Mouse (Mus musculus) ES-Bruce4 (cell line): ENCODE data around the gene Etfa. TPM values are rescaled to one million over a fixed set of nuclear protein-coding genes. Genes with fewer than 3 reads are reported as not detected.

Experiments used
- H3K27ac ChIP-seq: 2 replicates; pipeline ENCODE4 v1.5.1; 2012; ENCODE audit warnings: low read length, inconsistent platforms; ENCODE audit not compliant: insufficient read depth
- H3K27me3 ChIP-seq: 2 replicates; pipeline ENCODE4 v1.6.1; 2012; ENCODE audit warnings: mild to moderate bottlenecking, low read length, inconsistent platforms; ENCODE audit not compliant: control insufficient read depth, poor library complexity, insufficient read depth, severe bottlenecking
- H3K36me3 ChIP-seq: 2 replicates; pipeline ENCODE4 v1.6.1; 2012; ENCODE audit warnings: inconsistent platforms, mild to moderate bottlenecking, low read length, moderate library complexity; ENCODE audit not compliant: control insufficient read depth, poor library complexity, insufficient read depth, severe bottlenecking
- H3K4me1 ChIP-seq: one replicate; pipeline ENCODE4 v1.8.1; 2011; ENCODE audit warnings: low read length; ENCODE audit not compliant: control insufficient read depth, insufficient read depth
- H3K4me3 ChIP-seq: 2 replicates; pipeline ENCODE4 v1.5.1; 2011; ENCODE audit warnings: low read depth, mild to moderate bottlenecking, low read length
- H3K9ac ChIP-seq: 2 replicates; pipeline ENCODE4 v1.6.1; 2012; ENCODE audit warnings: low read depth, mild to moderate bottlenecking, inconsistent platforms; ENCODE audit not compliant: poor library complexity, severe bottlenecking
- H3K9me3 ChIP-seq: replicated peaks from 2 replicates; pipeline ENCODE4 v1.6.1; 2012; ENCODE audit warnings: mild to moderate bottlenecking, low read length, inconsistent platforms; ENCODE audit not compliant: control insufficient read depth, poor library complexity, insufficient read depth, severe bottlenecking
- CTCF ChIP-seq: IDR thresholded peaks from one replicate; pipeline ENCODE4 v1.8.1; 2011; ENCODE audit warnings: low read depth, low read length
- EP300 ChIP-seq: IDR thresholded peaks from 2 replicates; pipeline ENCODE4 v1.6.1; 2011; ENCODE audit warnings: low read depth, low read length; ENCODE audit not compliant: insufficient read depth
- POLR2A ChIP-seq: IDR thresholded peaks from one replicate; pipeline ENCODE4 v1.8.1; 2011; ENCODE audit warnings: low read length; ENCODE audit not compliant: insufficient read depth
- polyA plus RNA-seq: library from polyadenylated mRNA; stranded (reverse); fragments of >200 nt; gene quantifications from 2 replicates; pipeline ENCODE4 v1.2.4, GENCODE M21; 2011; ENCODE audit warnings: low read depth; ENCODE audit not compliant: missing spikeins, insufficient read depth, insufficient read length

Gene Etfa
- polyA plus RNA-seq, 1 experiment, result 83.0 TPM

- H3K9ac ChIP-seq, result no peak overlapping the region
- no peak overlapping the region for H3K4me3 ChIP-seq
- H3K36me3 ChIP-seq, result no peaks in the 10 kb centered on the region; the same call in 1 of the 2 replicates
- TF ChIP-seq CTCF (no peak), EP300 (no peak), POLR2A (no peak)
- H3K9me3 ChIP-seq, result no peaks in the 10 kb centered on the region
- no peak overlapping the region for H3K27ac ChIP-seq
- H3K4me1 ChIP-seq, result no peaks in the 10 kb centered on the region
- no peaks in the 10 kb centered on the region for H3K27me3 ChIP-seq
Observed at GRCm38 (mm10) chr9:55452906-55453305, 59.1 kb downstream of the Etfa start.

- no peak overlapping the region for H3K9ac ChIP-seq
- H3K9me3 ChIP-seq, result no peaks in the 10 kb centered on the region
- H3K36me3 ChIP-seq, result no peaks in the 10 kb centered on the region; the same call in 1 of the 2 replicates
- no peaks in the 10 kb centered on the region for H3K4me1 ChIP-seq
- no peak for TF ChIP-seq EP300
- no peak for TF ChIP-seq POLR2A
- no peak for TF ChIP-seq CTCF
- no peaks in the 10 kb centered on the region for H3K27me3 ChIP-seq
- H3K4me3 ChIP-seq, result no peak overlapping the region
- no peak overlapping the region for H3K27ac ChIP-seq
Observed at GRCm38 (mm10) chr9:55451426-55451825, 60.6 kb downstream of the Etfa start.

- no peaks in the 10 kb centered on the region for H3K9me3 ChIP-seq
- H3K27ac ChIP-seq, result no peak overlapping the region
- no peaks in the 10 kb centered on the region for H3K36me3 ChIP-seq
- H3K4me1 ChIP-seq, result no peaks in the 10 kb centered on the region
- no peaks in the 10 kb centered on the region for H3K27me3 ChIP-seq
- TF ChIP-seq POLR2A, result no peak
- TF ChIP-seq EP300, result no peak
- TF ChIP-seq CTCF, result no peak
- H3K4me3 ChIP-seq, result no peak overlapping the region
- H3K9ac ChIP-seq, result no peak overlapping the region
Observed at GRCm38 (mm10) chr9:55450035-55450434, 62.0 kb downstream of the Etfa start.

- Histone ChIP-seq H3K27ac (no peak overlapping the region), H3K9ac (no peak overlapping the region), H3K4me1 (no peaks in the 10 kb centered on the region), H3K27me3 (no peaks in the 10 kb centered on the region), H3K4me3 (no peak overlapping the region), H3K36me3 (no peaks in the 10 kb centered on the region), H3K9me3 (no peaks in the 10 kb centered on the region)
- TF ChIP-seq EP300, result no peak
- no peak for TF ChIP-seq POLR2A
- TF ChIP-seq CTCF, result no peak
Observed at GRCm38 (mm10) chr9:55449108-55449507, 62.9 kb downstream of the Etfa start.

- TF ChIP-seq POLR2A (no peak), EP300 (no peak), CTCF (no peak)
- Histone ChIP-seq H3K27me3 (no peaks in the 10 kb centered on the region), H3K36me3 (no peaks in the 10 kb centered on the region), H3K27ac (no peak overlapping the region), H3K9ac (no peak overlapping the region), H3K9me3 (no peaks in the 10 kb centered on the region), H3K4me3 (no peak overlapping the region), H3K4me1 (no peaks in the 10 kb centered on the region)
Observed at GRCm38 (mm10) chr9:55447509-55447908, 64.5 kb downstream of the Etfa start.

- Histone ChIP-seq H3K4me1 (no peaks in the 10 kb centered on the region), H3K27me3 (no peaks in the 10 kb centered on the region), H3K9ac (no peak overlapping the region), H3K27ac (no peak overlapping the region), H3K9me3 (no peaks in the 10 kb centered on the region), H3K36me3 (no peaks in the 10 kb centered on the region), H3K4me3 (no peak overlapping the region)
- TF ChIP-seq POLR2A (no peak), EP300 (no peak), CTCF (no peak)
Observed at GRCm38 (mm10) chr9:55439206-55439780, 72.8 kb downstream of the Etfa start.
